Mouse (Mus musculus): ENCODE data around the gene Best3.

Gene Best3

GRCm38 (mm10) chr10:116986264-116987082 is at the start of gene Best3:
Gene Best3 (plus strand): TSS chr10:116986314.
- DNase-seq (ENCODE audit: low read depth in 1 of 2, low spot score in 2 of 2) = no peak

- DNase-seq (ENCODE audit: low read depth in 1 of 2, low spot score in 2 of 2) = no peak
Observed at GRCm38 (mm10) chr10:116943025-116943424, 43.1 kb upstream of the Best3 start.

- DNase-seq (ENCODE audit: low read depth in 1 of 2, low spot score in 2 of 2) = no peak
Observed at GRCm38 (mm10) chr10:116944144-116944543, 42.0 kb upstream of the Best3 start.

- DNase-seq (ENCODE audit: low read depth in 1 of 2, low spot score in 2 of 2) = no peak
Observed at GRCm38 (mm10) chr10:116944940-116945339, 41.2 kb upstream of the Best3 start.

- DNase-seq (ENCODE audit: low read depth in 1 of 2, low spot score in 2 of 2) = no peak
Observed at GRCm38 (mm10) chr10:116948414-116948813, 37.7 kb upstream of the Best3 start.

- DNase-seq (ENCODE audit: low read depth in 1 of 2, low spot score in 2 of 2) = no peak
Observed at GRCm38 (mm10) chr10:116949111-116950008, 36.8 kb upstream of the Best3 start.

GRCm38 (mm10) chr10:116950009-116950769 is 35.9 kb upstream of the Best3 start, which contains the start of gene Rab3ip:
Gene Rab3ip (minus strand): TSS chr10:116950769.
- DNase-seq (ENCODE audit: low read depth in 1 of 2, low spot score in 2 of 2) = peak; percentile 68 to 82

GRCm38 (mm10) chr10:116950886-116951285 is 35.2 kb upstream of the Best3 start:
- no peak for DNase-seq (ENCODE audit: low read depth in 1 of 2, low spot score in 2 of 2)

- DNase-seq (ENCODE audit: low read depth in 1 of 2, low spot score in 2 of 2) = no peak
Observed at GRCm38 (mm10) chr10:116955191-116955590, 30.9 kb upstream of the Best3 start.

- no peak for DNase-seq (ENCODE audit: low read depth in 1 of 2, low spot score in 2 of 2)
Observed at GRCm38 (mm10) chr10:116956483-116957158, 29.5 kb upstream of the Best3 start.

GRCm38 (mm10) chr10:116957867-116958551 is 28.1 kb upstream of the Best3 start:
- no peak for DNase-seq (ENCODE audit: low read depth in 1 of 2, low spot score in 2 of 2)

- DNase-seq (ENCODE audit: low read depth in 1 of 2, low spot score in 2 of 2) = no peak
Observed at GRCm38 (mm10) chr10:116962152-116962551, 24.0 kb upstream of the Best3 start.

GRCm38 (mm10) chr10:116962803-116963202 is 23.3 kb upstream of the Best3 start:
- no peak for DNase-seq (ENCODE audit: low read depth in 1 of 2, low spot score in 2 of 2)

GRCm38 (mm10) chr10:116964084-116964483 is 22.0 kb upstream of the Best3 start:
- DNase-seq (ENCODE audit: low read depth in 1 of 2, low spot score in 2 of 2) = no peak

- DNase-seq (ENCODE audit: low read depth in 1 of 2, low spot score in 2 of 2) = no peak
Observed at GRCm38 (mm10) chr10:116964571-116964970, 21.5 kb upstream of the Best3 start.

- DNase-seq (ENCODE audit: low read depth in 1 of 2, low spot score in 2 of 2) = no peak
Observed at GRCm38 (mm10) chr10:116965297-116965696, 20.8 kb upstream of the Best3 start.

GRCm38 (mm10) chr10:116966065-116966464 is 20.0 kb upstream of the Best3 start:
- no peak for DNase-seq (ENCODE audit: low read depth in 1 of 2, low spot score in 2 of 2)

GRCm38 (mm10) chr10:116968741-116969140 is 17.4 kb upstream of the Best3 start:
- DNase-seq (ENCODE audit: low read depth in 1 of 2, low spot score in 2 of 2) = no peak

- DNase-seq (ENCODE audit: low read depth in 1 of 2, low spot score in 2 of 2) = no peak
Observed at GRCm38 (mm10) chr10:116972509-116972908, 13.6 kb upstream of the Best3 start, which contains the start of gene Gm10271. Gene Gm10271 (minus strand): TSS chr10:116972609.

GRCm38 (mm10) chr10:116977455-116977854 is 8.7 kb upstream of the Best3 start:
- DNase-seq (ENCODE audit: low read depth in 1 of 2, low spot score in 2 of 2) = no peak

Measured in monocyte, adult 2 months (primary cell).